Mouse (Mus musculus): ENCODE results near the gene Bcam.

- TF ChIP-seq EP300 (IDR thresholded peaks at IDR 0.05; ENCODE audit: low read depth) (no peak), CTCF (IDR thresholded peaks at IDR 0.05; ENCODE audit: low read depth) (no peak)
Observed at GRCm38 (mm10) chr7:19734178-19734666, 36.6 kb downstream of the Bcam start.
